Mouse (Mus musculus): ENCODE results near the gene Ddx41.

The Ddx41 gene

GRCm38 (mm10) chr13:55542891-55543290 is 6.4 kb upstream of the Ddx41 start:
- DNase-seq (ENCODE audit: low read depth, low spot score) = no peak

- no peak for DNase-seq (ENCODE audit: low read depth, low spot score)
These were observed 4.5 kb upstream of the Ddx41 start for GRCm38 (mm10) chr13:55540933-55541332.

GRCm38 (mm10) chr13:55535796-55536193 is 663 bp downstream of the Ddx41 start:
- no peak for DNase-seq (ENCODE audit: low read depth, low spot score)

- no peak for DNase-seq (ENCODE audit: low read depth, low spot score)
These were observed 1.3 kb downstream of the Ddx41 start for GRCm38 (mm10) chr13:55535191-55535590.

- DNase-seq (ENCODE audit: low read depth, low spot score) = no peak
These were observed 7.1 kb downstream of the Ddx41 start, which contains the start of gene Dok3 for GRCm38 (mm10) chr13:55529198-55529915. Gene Dok3, minus strand, starts transcription at chr13:55529296.

- no peak for DNase-seq (ENCODE audit: low read depth, low spot score)
These were observed 8.4 kb downstream of the Ddx41 start for GRCm38 (mm10) chr13:55527834-55528772.

- DNase-seq (ENCODE audit: low read depth, low spot score) = no peak
These were observed 9.2 kb downstream of the Ddx41 start for GRCm38 (mm10) chr13:55527212-55527611.

GRCm38 (mm10) chr13:55525733-55526553 is 10.5 kb downstream of the Ddx41 start:
- no peak for DNase-seq (ENCODE audit: low read depth, low spot score)

- DNase-seq (ENCODE audit: low read depth, low spot score) = no peak
These were observed 12.4 kb downstream of the Ddx41 start for GRCm38 (mm10) chr13:55523951-55524600.

- no peak for DNase-seq (ENCODE audit: low read depth, low spot score)
These were observed 13.2 kb downstream of the Ddx41 start for GRCm38 (mm10) chr13:55523278-55523677.

- DNase-seq (ENCODE audit: low read depth, low spot score) = no peak
These were observed 13.7 kb downstream of the Ddx41 start for GRCm38 (mm10) chr13:55522730-55523129.

GRCm38 (mm10) chr13:55519606-55520005 is 16.9 kb downstream of the Ddx41 start:
- no peak for DNase-seq (ENCODE audit: low read depth, low spot score)

- peak; percentile 60 for DNase-seq (ENCODE audit: low read depth, low spot score)
These were observed 19.5 kb downstream of the Ddx41 start for GRCm38 (mm10) chr13:55516955-55517354.

- no peak for DNase-seq (ENCODE audit: low read depth, low spot score)
These were observed 22.6 kb downstream of the Ddx41 start for GRCm38 (mm10) chr13:55513828-55514227.

GRCm38 (mm10) chr13:55513111-55513748 is 23.2 kb downstream of the Ddx41 start, which contains the start of gene Pdlim7:
Gene Pdlim7, minus strand, starts transcription at chr13:55513676.
- peak; percentile 61 for DNase-seq (ENCODE audit: low read depth, low spot score)

GRCm38 (mm10) chr13:55512379-55513031 is 24.0 kb downstream of the Ddx41 start:
- no peak for DNase-seq (ENCODE audit: low read depth, low spot score)

- no peak for DNase-seq (ENCODE audit: low read depth, low spot score)
These were observed 25.0 kb downstream of the Ddx41 start for GRCm38 (mm10) chr13:55511492-55511861.

- DNase-seq (ENCODE audit: low read depth, low spot score) = no peak
These were observed 25.6 kb downstream of the Ddx41 start for GRCm38 (mm10) chr13:55510668-55511491.

- no peak for DNase-seq (ENCODE audit: low read depth, low spot score)
These were observed 26.2 kb downstream of the Ddx41 start for GRCm38 (mm10) chr13:55510332-55510667.
